Mouse (Mus musculus): ENCODE measurements around the gene Tmem204. TPM values are rescaled to one million over a fixed set of nuclear protein-coding genes. Genes with fewer than 3 reads are reported as not detected.

Gene Tmem204
- total RNA-seq (2023): not detected

DNA sequence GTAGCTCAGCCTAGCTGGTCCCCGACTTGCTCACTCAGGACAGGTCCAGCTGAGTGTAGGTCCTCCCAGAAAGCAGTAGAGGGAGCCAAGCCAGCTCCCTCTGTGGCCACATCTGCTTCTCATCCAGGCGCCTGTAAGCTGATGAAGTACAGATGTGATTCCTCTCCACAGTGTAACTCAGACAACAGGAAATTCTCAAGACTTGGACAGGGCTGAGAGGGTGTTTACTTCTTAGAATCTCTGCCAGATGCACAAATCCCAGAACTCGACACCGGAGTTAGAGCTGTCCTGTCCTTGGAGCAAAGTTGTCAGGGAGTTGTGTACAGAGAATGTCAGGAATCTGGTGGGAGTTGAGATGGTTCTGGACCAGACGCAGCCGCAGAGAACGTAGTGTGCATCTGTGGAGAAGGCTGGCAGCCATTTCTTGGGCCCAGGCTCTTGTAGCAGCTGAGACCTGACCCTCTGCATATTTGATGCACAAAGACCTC lies at the start of gene Tmem204:
TSS of gene Tmem204 (minus strand) at position 148 of the 488 bp plus-strand sequence.

DNA sequence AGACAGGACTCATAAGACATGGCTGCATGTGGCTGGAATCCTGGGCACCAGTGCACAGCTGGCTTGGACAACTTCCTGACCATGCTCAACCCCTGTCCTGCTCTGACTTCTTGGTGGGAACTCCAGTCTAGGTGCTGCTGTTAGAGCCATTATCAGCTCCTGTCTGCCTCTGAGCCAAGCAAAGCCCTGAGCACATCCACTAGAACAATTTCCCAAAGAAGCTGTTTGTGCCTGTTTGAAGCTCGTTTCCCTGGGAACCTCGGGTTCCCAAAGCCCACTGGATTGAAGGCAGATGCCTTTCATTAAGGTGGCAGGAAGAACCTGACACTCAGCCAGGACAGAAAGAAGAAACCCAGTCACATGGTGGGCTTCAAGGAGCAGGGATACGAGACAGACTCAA lies 37.0 kb upstream of the Tmem204 start, which contains the start of gene Ptx4:
TSS of gene Ptx4 (plus strand) at position 355 of the 400 bp plus-strand sequence.

DNA sequence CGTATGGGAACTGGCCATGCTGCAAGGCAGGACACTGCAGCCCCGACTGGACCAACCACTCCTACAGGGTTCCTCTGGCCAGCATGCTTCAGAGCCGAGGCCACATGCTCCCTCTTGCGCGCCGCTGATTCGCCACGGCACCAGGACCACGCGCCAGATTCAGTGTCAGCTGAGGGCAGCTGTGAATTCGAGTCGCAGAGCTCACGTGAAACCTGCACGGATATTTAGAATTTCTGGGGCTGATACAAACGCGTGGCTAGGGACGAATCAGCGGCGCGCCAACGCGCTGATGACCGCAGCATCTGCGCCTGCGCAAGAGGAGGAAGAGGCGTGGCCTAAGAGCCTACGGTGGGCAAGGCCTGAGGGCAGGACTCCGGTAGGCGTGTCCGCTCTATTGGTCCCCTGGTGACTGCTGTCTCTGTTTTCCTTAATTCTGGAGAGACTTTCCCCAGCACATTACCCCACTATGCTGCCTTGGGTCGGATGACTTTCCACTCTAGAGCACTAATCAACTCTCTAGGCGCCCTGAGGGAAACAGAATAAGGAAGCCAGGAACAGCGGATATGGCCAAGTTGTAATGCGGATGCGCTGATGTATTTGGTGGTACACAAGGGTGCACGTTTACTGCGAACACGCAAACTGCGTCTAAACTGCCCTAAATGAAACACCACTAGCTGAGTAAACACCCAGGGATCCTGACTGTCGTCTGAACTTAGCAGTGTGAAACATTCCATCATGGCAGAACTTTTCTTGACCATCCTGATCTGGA lies 32.5 kb upstream of the Tmem204 start, which contains the start of gene Telo2:
TSS of gene Telo2 (minus strand) at position 304 of the 769 bp plus-strand sequence.

DNA sequence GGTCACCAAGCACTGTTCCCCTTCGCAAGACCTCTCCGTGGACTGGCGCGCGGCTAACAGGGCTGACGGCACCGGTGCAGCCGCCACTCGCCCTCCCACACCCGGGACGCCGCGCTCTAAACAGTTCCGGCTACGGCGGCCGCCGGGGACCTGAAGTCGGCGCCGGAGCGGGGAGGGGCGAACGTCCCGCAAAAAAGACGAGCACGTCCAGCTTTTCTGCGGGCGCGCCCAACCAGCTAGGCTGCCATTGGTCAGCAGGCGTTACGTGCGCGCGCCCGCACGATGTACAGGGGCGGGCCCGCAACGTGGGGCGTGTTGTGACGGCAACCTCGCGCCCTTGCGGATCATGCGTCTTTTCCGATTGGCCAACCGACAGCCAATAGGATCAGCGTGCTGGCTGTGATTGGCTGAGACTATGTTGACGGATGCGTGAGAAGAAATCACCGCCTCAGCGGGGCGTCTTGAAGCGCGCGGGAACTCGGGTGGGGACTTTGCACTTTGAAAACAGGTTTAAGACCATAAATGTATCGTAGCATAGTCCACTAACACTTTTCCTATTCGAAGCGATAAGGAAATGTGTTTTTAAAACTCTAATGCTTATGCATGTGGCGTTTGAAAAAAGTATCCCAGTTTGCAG lies 67.6 kb downstream of the Tmem204 start, which contains the start of the genes Cramp1l and Ift140:
TSS of gene Cramp1l (minus strand) at position 134 of the 637 bp plus-strand sequence.
TSS of gene Ift140 (plus strand) at position 431 of the 637 bp plus-strand sequence.

Other genes starting within 250 kb of the Tmem204 start
- 10 to 100 TPM; 49.6 to 49.7 TPM for gene Hagh, start 243.4 kb downstream of the Tmem204 start, total RNA-seq (2023)
- gene Fahd1, start 233.2 kb downstream of the Tmem204 start, total RNA-seq (2023): 1 to 10 TPM; 5.1 to 6.5 TPM
- under 1 TPM; 0.15 to 0.42 TPM for gene Igfals, start 217.6 kb downstream of the Tmem204 start, total RNA-seq (2023)
- gene Nubp2, start 197.2 kb downstream of the Tmem204 start, total RNA-seq (2023): 10 to 100 TPM; 36.0 to 39.5 TPM
- gene Spsb3, start 196.9 kb downstream of the Tmem204 start, total RNA-seq (2023): 10 to 100 TPM; 20.6 to 24.6 TPM
- gene Eme2, start 188.5 kb downstream of the Tmem204 start, total RNA-seq (2023): 10 to 100 TPM; 11.7 to 16.5 TPM
- gene Mrps34, start 188.5 kb downstream of the Tmem204 start, total RNA-seq (2023): 10 to 100 TPM; 14.6 to 18.9 TPM
- gene Nme3, start 187.1 kb downstream of the Tmem204 start, total RNA-seq (2023): 10 to 100 TPM; 15.6 to 23.0 TPM
- 10 to 100 TPM; 61.9 to 68.8 TPM for gene Mapk8ip3, start 146.6 kb downstream of the Tmem204 start, total RNA-seq (2023)
- 10 to 100 TPM; 36.4 to 38.8 TPM for gene Jpt2, start 122.9 kb downstream of the Tmem204 start, total RNA-seq (2023)
- 10 to 100 TPM; 29.6 to 30.1 TPM for gene Cramp1l, start 67.8 kb downstream of the Tmem204 start, total RNA-seq (2023)
- gene Ift140, start 67.5 kb downstream of the Tmem204 start, total RNA-seq (2023): 10 to 100 TPM; 13.2 to 21.9 TPM
- 10 to 100 TPM; 10.4 to 11.8 TPM for gene Telo2, start 32.4 kb upstream of the Tmem204 start, total RNA-seq (2023)
- not detected for gene Ptx4, start 37.2 kb upstream of the Tmem204 start, total RNA-seq (2023)
- gene Clcn7, start 49.8 kb upstream of the Tmem204 start, total RNA-seq (2023): 10 to 100 TPM; 27.5 to 31.4 TPM
- gene Ccdc154, start 78.9 kb upstream of the Tmem204 start, total RNA-seq (2023): under 1 TPM in 1 of 2 experiments, not detected in 1; 0.22 TPM
- not detected for gene Gm38655, start 91.9 kb upstream of the Tmem204 start, total RNA-seq (2023)
- 1 to 10 TPM; 5.6 to 6.3 TPM for gene BC003965, start 101.0 kb upstream of the Tmem204 start, total RNA-seq (2023)
- gene Unkl, start 104.8 kb upstream of the Tmem204 start, total RNA-seq (2023): 10 to 100 TPM; 15.9 to 21.7 TPM
- 10 to 100 TPM; 13.4 to 15.4 TPM for gene Gnptg, start 156.5 kb upstream of the Tmem204 start, total RNA-seq (2023)
- gene Tsr3, start 156.6 kb upstream of the Tmem204 start, total RNA-seq (2023): 1 to 10 TPM; 7.6 to 7.7 TPM
- gene Baiap3, start 172.8 kb upstream of the Tmem204 start, total RNA-seq (2023): 1 to 10 TPM; 5.4 to 8.2 TPM
- 100 to 1,000 TPM; 193 to 202 TPM for gene Ube2i, start 191.0 kb upstream of the Tmem204 start, total RNA-seq (2023)
- gene Prss34, start 214.8 kb upstream of the Tmem204 start, total RNA-seq (2023): 100 to 1,000 TPM; 125 to 158 TPM
- not detected for gene Prss28, start 225.1 kb upstream of the Tmem204 start, total RNA-seq (2023)
- gene Prss29, start 235.1 kb upstream of the Tmem204 start, total RNA-seq (2023): not detected